Mouse (Mus musculus) heart, postnatal 25 days (tissue): Measurements from ENCODE around the gene Acer1. TPM values are rescaled to one million over a fixed set of nuclear protein-coding genes. Genes with fewer than 3 reads are reported as not detected.

Source experiments
- DNase-seq: peaks from one replicate; pipeline ENCODE4 v3.0.0; 2022; ENCODE audit warnings: low spot score
- intact Hi-C: fragments of 180-260 bp; cut with DNase I; formaldehyde crosslinking; loops from one replicate; pipeline ENCODE4 v1.15.1; 2025
- total RNA-seq, 2 experiments: library from RNA; stranded (reverse); gene quantifications; 2 replicates each; pipeline ENCODE4 v1.2.3; 2021

The Acer1 gene
- total RNA-seq, 2 experiments from 2014 or later, result not detected

DNA sequence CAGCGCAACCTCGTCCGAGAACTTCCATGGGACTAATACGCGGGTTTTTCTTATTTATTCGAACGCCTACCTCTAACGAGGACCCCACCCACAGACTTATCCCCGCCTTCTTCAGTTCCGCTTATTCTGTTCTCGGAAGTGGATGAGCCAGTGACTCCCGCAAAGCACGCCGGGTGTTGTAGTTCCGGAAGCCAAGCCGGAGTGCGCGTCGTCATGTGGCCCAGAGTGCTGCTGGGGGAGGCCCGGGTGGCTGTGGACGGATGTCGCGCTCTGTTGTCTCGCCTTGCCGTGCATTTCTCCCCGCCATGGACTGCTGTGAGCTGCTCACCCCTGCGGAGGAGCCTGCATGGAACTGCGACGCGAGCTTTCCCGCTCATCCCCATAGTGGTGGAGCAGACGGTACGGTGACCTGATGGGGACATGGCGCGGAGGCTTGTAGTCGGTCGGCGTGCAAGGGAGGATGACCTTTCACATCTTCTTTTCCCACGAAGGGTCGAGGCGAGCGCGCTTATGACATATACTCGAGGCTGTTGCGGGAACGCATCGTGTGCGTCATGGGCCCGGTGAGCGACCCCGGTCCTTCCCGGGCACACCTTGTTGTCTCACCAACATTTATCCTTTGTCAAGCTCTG lies 8.3 kb upstream of the Acer1 start, which contains the start of gene Clpp:
Gene Clpp (plus strand): TSS at position 191 of the 632 bp plus-strand sequence.
- DNase-seq, result peak; percentile 93
- intact Hi-C loops, result loop anchor here (5.0 kb wide), 1 partner anchor 67 kb away; the partner anchor contains the start of genes Crb3 and Slc25a23

- intact Hi-C loops, result loop anchor here (5.0 kb wide), 1 partner anchor 68 kb away; the partner anchor contains the start of genes Crb3 and Slc25a23
- DNase-seq, result no peak
These were observed 7.7 kb upstream of the Acer1 start for GRCm38 (mm10) chr17:56989467-56990114.

DNA sequence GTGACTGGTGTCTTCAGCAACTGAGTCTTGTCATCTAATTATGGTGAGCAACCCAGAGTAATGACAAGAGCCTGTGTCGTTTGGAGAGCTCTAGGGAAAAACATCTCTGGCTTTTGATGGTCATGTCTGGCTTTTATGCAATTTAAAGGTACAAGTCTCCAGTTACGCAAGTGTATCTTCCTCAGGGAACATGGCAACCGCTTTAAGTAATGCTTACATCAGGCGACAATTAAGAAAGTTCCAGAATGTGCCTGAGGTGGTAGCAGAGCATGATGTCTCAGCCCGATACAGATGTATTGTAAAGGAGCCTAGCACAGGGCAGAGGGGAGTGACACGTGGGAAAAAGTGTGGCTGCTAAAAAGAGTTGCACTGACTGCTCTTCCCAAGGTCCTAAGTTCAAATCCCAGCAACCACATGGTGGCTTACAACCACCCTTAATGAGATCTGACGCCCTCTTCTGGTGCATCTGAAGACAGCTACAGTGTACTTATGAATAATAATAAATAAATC lies 7.0 kb upstream of the Acer1 start:
- no peak for DNase-seq
- intact Hi-C loops, result no loop called here

DNA sequence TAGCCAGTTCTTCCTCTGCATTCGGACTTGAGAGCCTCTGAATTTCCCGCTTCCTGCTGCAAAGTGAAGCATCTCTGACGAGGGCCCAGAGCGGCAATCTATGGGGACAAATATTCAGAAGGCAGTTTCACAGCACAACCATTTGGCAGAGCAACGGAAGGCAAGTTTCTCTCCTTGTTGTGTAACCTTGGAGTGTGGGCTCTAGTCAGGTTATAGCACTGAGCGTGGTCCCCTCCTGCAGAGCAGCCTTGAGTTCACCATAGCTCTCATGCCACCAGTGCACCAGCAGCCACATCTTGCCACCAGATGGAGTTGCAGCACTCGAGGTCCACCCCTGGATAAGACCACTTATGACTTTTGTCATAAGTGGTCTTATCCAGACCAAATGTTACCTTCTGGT lies 6.5 kb upstream of the Acer1 start:
- intact Hi-C loops, result no loop called here
- no peak for DNase-seq

- intact Hi-C loops, result no loop called here
- DNase-seq, result no peak
These were observed 4.3 kb upstream of the Acer1 start for GRCm38 (mm10) chr17:56986105-56986805.

DNA sequence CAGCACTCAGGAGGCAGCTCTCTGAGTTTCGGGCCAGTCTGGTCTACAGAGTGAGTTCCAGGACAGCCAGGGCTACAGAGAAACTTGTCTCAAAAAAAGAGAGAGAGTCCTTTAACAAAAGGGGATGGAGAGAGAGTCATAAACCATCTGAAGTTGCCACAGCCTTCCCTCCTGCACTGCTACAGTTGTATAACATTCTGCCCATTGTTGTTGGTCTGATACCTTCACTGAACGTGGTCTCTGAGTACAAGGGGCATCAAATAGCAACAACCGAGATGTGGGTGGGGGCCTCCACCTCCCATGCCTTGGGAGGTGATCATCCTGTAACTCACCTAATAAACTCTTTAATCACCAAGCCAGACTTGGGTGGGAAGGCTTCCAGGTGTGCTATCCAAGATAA lies 3.7 kb upstream of the Acer1 start:
- no peak for DNase-seq
- intact Hi-C loops, result no loop called here

GRCm38 (mm10) chr17:56984886-56985285 lies 3.0 kb upstream of the Acer1 start:
- intact Hi-C loops, result no loop called here
- no peak for DNase-seq

DNA sequence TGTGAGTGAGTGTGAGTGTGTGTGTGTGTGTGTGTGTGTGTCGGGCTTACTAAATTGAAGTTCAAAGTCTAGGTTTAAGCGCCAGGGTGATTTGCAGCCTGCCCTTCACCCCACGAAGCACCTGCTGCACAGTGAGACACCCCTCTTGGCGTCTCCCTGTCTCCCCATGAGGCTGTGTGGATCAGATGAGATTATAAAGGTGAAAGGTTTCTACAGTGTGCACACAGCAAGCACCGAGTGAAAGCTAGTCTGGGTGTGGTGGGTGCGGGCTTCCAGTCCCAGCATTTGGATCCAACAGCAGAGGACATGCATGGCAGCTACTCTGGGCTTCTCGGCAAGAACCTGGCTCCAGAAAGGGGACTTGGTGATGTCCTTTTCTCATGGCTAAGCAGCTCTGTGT lies 877 bp downstream of the Acer1 start:
- DNase-seq, result no peak
- intact Hi-C loops, result no loop called here

GRCm38 (mm10) chr17:56979524-56979923 lies 2.4 kb downstream of the Acer1 start:
- no peak for DNase-seq
- intact Hi-C loops, result no loop called here

DNA sequence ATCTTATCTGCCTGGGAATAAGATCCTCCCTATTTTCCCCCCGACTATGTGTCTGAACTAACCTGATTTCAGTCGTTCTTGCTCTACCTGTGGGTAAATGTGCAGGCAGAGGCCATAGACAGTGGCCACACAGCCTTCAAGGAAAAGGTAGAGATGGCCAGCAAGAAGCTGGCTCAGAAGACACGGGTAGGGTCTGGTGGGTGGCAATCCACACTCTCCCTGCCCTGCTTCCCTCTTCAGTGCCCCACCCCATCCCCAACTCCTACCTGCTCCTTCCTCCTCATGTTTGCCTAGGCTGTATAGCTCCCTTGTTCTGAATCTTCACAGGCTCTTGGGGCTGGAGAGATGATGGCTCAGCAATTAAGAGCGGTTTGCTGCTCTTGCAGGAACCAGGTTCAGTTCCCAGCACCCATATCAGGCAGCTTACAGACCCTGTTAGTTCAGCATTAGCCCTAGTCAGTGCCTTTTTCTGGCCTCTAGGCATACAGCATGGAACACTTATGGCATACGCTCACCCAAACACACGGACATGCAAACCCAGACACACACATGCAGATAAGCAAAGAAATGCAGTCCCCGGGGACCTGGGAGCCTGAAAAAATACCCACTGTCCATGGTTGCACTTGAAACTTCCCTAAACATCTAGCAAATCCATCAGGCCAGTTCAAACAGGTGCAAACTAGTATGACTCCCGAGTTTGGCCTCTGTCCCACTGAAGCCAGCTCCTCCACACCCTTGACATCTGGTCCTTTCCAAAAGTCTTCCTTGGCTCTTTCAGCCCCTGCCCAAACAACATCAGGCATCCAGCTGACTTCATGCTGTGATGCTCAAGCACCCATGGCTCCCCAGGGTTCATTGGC lies 5.2 kb downstream of the Acer1 start:
- DNase-seq, result no peak
- intact Hi-C loops, result no loop called here

GRCm38 (mm10) chr17:56975391-56975790 lies 6.5 kb downstream of the Acer1 start:
- no peak for DNase-seq
- intact Hi-C loops, result no loop called here

DNA sequence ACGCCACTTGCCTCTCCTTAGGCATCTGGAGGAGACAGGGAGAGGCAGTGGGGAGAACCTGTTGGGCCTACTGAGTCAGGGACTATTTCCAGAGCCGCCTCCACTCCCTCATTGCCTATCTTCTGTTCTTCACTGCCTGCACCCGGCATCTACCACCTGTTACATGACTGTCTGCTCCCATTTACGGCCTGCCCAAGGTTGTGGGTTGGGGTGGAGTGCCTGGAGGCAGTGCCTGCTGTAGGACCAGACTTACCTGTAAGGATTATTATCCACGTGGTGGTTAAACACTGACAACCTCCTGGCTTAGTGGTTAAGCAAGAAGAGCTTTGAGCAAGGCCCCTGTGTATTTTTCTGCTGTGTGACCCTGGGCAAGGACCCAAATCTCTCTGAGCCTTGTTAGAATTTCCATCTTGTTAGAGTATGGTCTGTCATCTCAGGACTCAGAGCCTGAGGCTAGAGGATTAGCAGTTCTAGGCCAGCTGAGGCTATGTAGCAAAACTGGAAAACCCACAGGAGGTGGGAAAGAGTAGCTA lies 7.2 kb downstream of the Acer1 start:
- DNase-seq, result no peak
- intact Hi-C loops, result no loop called here

GRCm38 (mm10) chr17:56973956-56974707 lies 7.8 kb downstream of the Acer1 start:
- DNase-seq, result no peak
- intact Hi-C loops, result no loop called here

- no peak for DNase-seq
- intact Hi-C loops, result no loop called here
These were observed 11.8 kb downstream of the Acer1 start for GRCm38 (mm10) chr17:56970081-56970480.

DNA sequence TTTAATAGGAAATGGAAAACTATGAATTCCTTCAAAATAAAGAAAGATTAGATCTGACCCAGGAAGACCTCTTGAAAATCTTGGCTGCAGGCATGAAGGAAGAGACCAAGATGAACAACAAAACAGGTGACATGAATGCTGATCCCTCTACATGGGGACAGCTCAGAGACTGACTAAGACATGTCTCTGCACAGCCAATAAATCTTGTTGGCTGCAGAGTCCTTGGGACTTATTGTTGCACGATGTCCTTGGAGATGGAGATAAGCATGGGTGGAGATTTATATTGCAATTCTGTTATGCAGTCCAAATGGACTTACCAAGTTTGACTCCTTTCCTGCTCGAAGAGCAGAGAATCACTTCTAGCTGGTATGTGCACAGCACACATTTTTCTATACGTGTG lies 12.6 kb downstream of the Acer1 start:
- intact Hi-C loops, result no loop called here
- DNase-seq, result no peak

GRCm38 (mm10) chr17:56963646-56964045 lies 18.3 kb downstream of the Acer1 start:
- intact Hi-C loops, result no loop called here
- no peak for DNase-seq

GRCm38 (mm10) chr17:56962642-56963405 lies 19.1 kb downstream of the Acer1 start:
- intact Hi-C loops, result no loop called here
- DNase-seq, result no peak

- intact Hi-C loops, result no loop called here
- no peak for DNase-seq
These were observed 20.0 kb downstream of the Acer1 start for GRCm38 (mm10) chr17:56961880-56962279.
